Mouse (Mus musculus) retina, postnatal 7 days (tissue): Measurements from ENCODE around the gene Cct8.
A peak's percentile ranks its signal among the peaks of the same experiment; 100 is the strongest.
"Not testable (repeated sequence)": the region's sequence is repeated elsewhere in the genome, so short reads cannot be mapped to it uniquely, and the experiment has no call there.

Experiments used
- DNase-seq: peaks from one replicate; pipeline ENCODE4 v3.0.0-alpha.2; 2012; ENCODE audit warnings: low read depth, low spot score

The Cct8 gene

GRCm38 (mm10) chr16:87495716-87496447 lies at the start of gene Cct8:
TSS of gene Cct8 (minus strand) at chr16:87495873.
- DNase-seq = peak; percentile 93

- no peak for DNase-seq
These were observed 33.1 kb upstream of the Cct8 start for GRCm38 (mm10) chr16:87528755-87529154.

GRCm38 (mm10) chr16:87527553-87528249 lies 32.0 kb upstream of the Cct8 start:
- DNase-seq = no peak

GRCm38 (mm10) chr16:87524228-87524627 lies 28.6 kb upstream of the Cct8 start:
- no peak for DNase-seq

GRCm38 (mm10) chr16:87512331-87512730 lies 16.7 kb upstream of the Cct8 start:
- DNase-seq = no peak

GRCm38 (mm10) chr16:87511706-87512105 lies 16.0 kb upstream of the Cct8 start:
- no peak for DNase-seq

- no peak for DNase-seq
These were observed 5.8 kb upstream of the Cct8 start for GRCm38 (mm10) chr16:87501304-87502078.

GRCm38 (mm10) chr16:87499556-87499955 lies 3.9 kb upstream of the Cct8 start:
- DNase-seq = no peak

GRCm38 (mm10) chr16:87497171-87497570 lies 1.5 kb upstream of the Cct8 start:
- DNase-seq = no peak

GRCm38 (mm10) chr16:87496728-87497127 lies 1.1 kb upstream of the Cct8 start:
- no peak for DNase-seq

GRCm38 (mm10) chr16:87494955-87495655 lies 568 bp downstream of the Cct8 start:
- DNase-seq = no peak

- not testable (repeated sequence) for DNase-seq
These were observed 3.4 kb downstream of the Cct8 start for GRCm38 (mm10) chr16:87492191-87492792.

- DNase-seq = no peak
These were observed 7.1 kb downstream of the Cct8 start for GRCm38 (mm10) chr16:87488605-87489004.

GRCm38 (mm10) chr16:87486739-87487138 lies 8.9 kb downstream of the Cct8 start:
- DNase-seq = no peak

- DNase-seq = no peak
These were observed 11.3 kb downstream of the Cct8 start for GRCm38 (mm10) chr16:87484367-87484766.

GRCm38 (mm10) chr16:87470579-87470978 lies 25.1 kb downstream of the Cct8 start:
- DNase-seq = no peak

GRCm38 (mm10) chr16:87458752-87459151 lies 36.9 kb downstream of the Cct8 start:
- no peak for DNase-seq

GRCm38 (mm10) chr16:87455180-87455611 lies 40.5 kb downstream of the Cct8 start:
- no peak for DNase-seq

- peak; percentile 87 for DNase-seq
These were observed 41.1 kb downstream of the Cct8 start, which contains the start of gene Usp16 for GRCm38 (mm10) chr16:87454419-87455179. TSS of gene Usp16 (plus strand) at chr16:87454703.

- DNase-seq = no peak
These were observed 42.4 kb downstream of the Cct8 start for GRCm38 (mm10) chr16:87453226-87453625.
